Mouse (Mus musculus): ENCODE measurements around the gene Iqgap2. TPM values are rescaled to one million over a fixed set of nuclear protein-coding genes. Genes with fewer than 3 reads are reported as not detected.

The Iqgap2 gene
- total and polyA plus RNA-seq, 3 experiments, result 0.08 to 0.14 (median 0.11) TPM

- H3K36me3 ChIP-seq (replicated peaks in 1 of 2; ENCODE audit: control insufficient read depth in 1 of 2, insufficient read depth in 1 of 2, low read length in 1 of 2), result no peaks in the 10 kb centered on the region
- H3K4me2 ChIP-seq (ENCODE audit: insufficient read depth, low read depth, poor library complexity, severe bottlenecking), result no peak overlapping the region
- no peak for DNase-seq (ENCODE audit: extremely low read depth)
- H3K4me1 ChIP-seq (ENCODE audit: control insufficient read depth in 1 of 2, insufficient read depth in 2 of 2), result no peaks in the 10 kb centered on the region
- no peak overlapping the region for H3K9ac ChIP-seq (ENCODE audit: insufficient read depth, low read depth)
- H3K27ac ChIP-seq (ENCODE audit: insufficient read depth, low read depth), result no peak overlapping the region
- no peaks in the 10 kb centered on the region for H3K79me2 ChIP-seq (replicated peaks; ENCODE audit: control insufficient read depth, extremely low read depth, insufficient read depth, poor library complexity, severe bottlenecking)
- dilution Hi-C loops (cut with MboI; ENCODE audit: extremely low pct_ligation_motif_present, extremely low pct_unique_long_range_greater_than_20kb, low sequenced_read_pairs), result no loop called here
- no peak overlapping the region for H3K4me3 ChIP-seq (replicated peaks in 1 of 3; ENCODE audit: low read depth in 2 of 3, low read length in 2 of 3, poor library complexity in 1 of 3)
- no peaks in the 10 kb centered on the region for H3K9me3 ChIP-seq (replicated peaks; ENCODE audit: low read length)
- TF ChIP-seq NELFE (IDR thresholded peaks at IDR 0.05; ENCODE audit: low read depth, low read length) (no peak), IRF4 (IDR thresholded peaks at IDR 0.05; ENCODE audit: low read depth, low read length) (no peak), MEF2A (IDR thresholded peaks at IDR 0.05; ENCODE audit: borderline replicate concordance, low read depth, low read length) (no peak), MAFK (IDR thresholded peaks at IDR 0.05; ENCODE audit: insufficient replicate concordance, low read length) (no peak)
- no peaks in the 10 kb centered on the region for H3K27me3 ChIP-seq (replicated peaks)
- in situ Hi-C loops (cut with MboI; ENCODE audit: low pct_ligation_motif_present, low pct_unique_long_range_greater_than_20kb, low sequenced_read_pairs), result no loop called here
These were observed 42.2 kb downstream of the Iqgap2 start for GRCm38 (mm10) chr13:95849501-95850007.

GRCm38 (mm10) chr13:95846364-95846763 is 45.4 kb downstream of the Iqgap2 start:
- Histone ChIP-seq H3K36me3 (replicated peaks in 1 of 2; ENCODE audit: control insufficient read depth in 1 of 2, insufficient read depth in 1 of 2, low read length in 1 of 2) (no peaks in the 10 kb centered on the region), H3K4me3 (replicated peaks in 1 of 3; ENCODE audit: low read depth in 2 of 3, low read length in 2 of 3, poor library complexity in 1 of 3) (no peak overlapping the region), H3K4me2 (ENCODE audit: insufficient read depth, low read depth, poor library complexity, severe bottlenecking) (no peak overlapping the region), H3K79me2 (replicated peaks; ENCODE audit: control insufficient read depth, extremely low read depth, insufficient read depth, poor library complexity, severe bottlenecking) (no peaks in the 10 kb centered on the region), H3K9me3 (replicated peaks; ENCODE audit: low read length) (no peaks in the 10 kb centered on the region), H3K9ac (ENCODE audit: insufficient read depth, low read depth) (no peak overlapping the region), H3K27me3 (replicated peaks) (no peaks in the 10 kb centered on the region), H3K27ac (ENCODE audit: insufficient read depth, low read depth) (no peak overlapping the region), H3K4me1 (ENCODE audit: control insufficient read depth in 1 of 2, insufficient read depth in 2 of 2) (no peaks in the 10 kb centered on the region)
- dilution Hi-C loops (cut with MboI; ENCODE audit: extremely low pct_ligation_motif_present, extremely low pct_unique_long_range_greater_than_20kb, low sequenced_read_pairs) (no loop called here), in situ Hi-C loops (cut with MboI; ENCODE audit: low pct_ligation_motif_present, low pct_unique_long_range_greater_than_20kb, low sequenced_read_pairs) (no loop called here)
- no peak for DNase-seq (ENCODE audit: extremely low read depth)
- TF ChIP-seq JUND (conservative IDR thresholded peaks at IDR 0.05; ENCODE audit: low read depth, low read length) (no peak), USF2 (conservative IDR thresholded peaks at IDR 0.05; ENCODE audit: low read depth, low read length) (no peak), NELFE (IDR thresholded peaks at IDR 0.05; ENCODE audit: low read depth, low read length) (no peak), MEF2A (IDR thresholded peaks at IDR 0.05; ENCODE audit: borderline replicate concordance, low read depth, low read length) (no peak), RAD21 (IDR thresholded peaks at IDR 0.05; ENCODE audit: low read depth, low read length) (no peak), ZMIZ1 (IDR thresholded peaks at IDR 0.05; ENCODE audit: low read depth, low read length) (no peak), MAZ (IDR thresholded peaks at IDR 0.05; ENCODE audit: low read depth, low read length) (no peak), MAFK (IDR thresholded peaks at IDR 0.05; ENCODE audit: insufficient replicate concordance, low read length) (no peak), ZKSCAN1 (IDR thresholded peaks at IDR 0.05; ENCODE audit: borderline replicate concordance, low read depth, low read length) (no peak), GABPA (IDR thresholded peaks at IDR 0.05; ENCODE audit: insufficient replicate concordance, low read depth, low read length) (no peak), E2F4 (IDR thresholded peaks at IDR 0.05; ENCODE audit: insufficient replicate concordance, low read depth, low read length) (no peak), HCFC1 (IDR thresholded peaks at IDR 0.05; ENCODE audit: low read depth, low read length) (no peak), CHD1 (IDR thresholded peaks at IDR 0.05; ENCODE audit: low read depth, low read length) (no peak), MYC (IDR thresholded peaks at IDR 0.05; ENCODE audit: low read depth, low read length) (no peak), SMC3 (IDR thresholded peaks at IDR 0.05; ENCODE audit: low read depth, low read length) (no peak), ZC3H11A (IDR thresholded peaks at IDR 0.05; ENCODE audit: low read depth, low read length) (no peak), TBP (conservative IDR thresholded peaks at IDR 0.05; ENCODE audit: low read depth, low read length) (no peak), TCF12 (IDR thresholded peaks at IDR 0.05; ENCODE audit: low read depth, low read length) (no peak), ZNF384 (IDR thresholded peaks at IDR 0.05; ENCODE audit: low read depth, low read length) (no peak)
